In genomic region chr1:38271312-38271711, GRCm38 (mm10) we compare ENCODE assay signal across 24 mouse cellular contexts.
DNase-seq lines count a peak whose midpoint lies in the region; ATAC-seq lines count a peak whose summit lies in the region.
"Had no signal": no experiment of that assay in that cellular context is flagged by ENCODE, and none has a peak within 500 bp of the region (broad histone marks: within the 10 kb centered on the region; RNA-seq: fewer than 3 reads in every experiment).

No protein-coding gene starts in this region.

- no peak overlapping the region for H3K27ac ChIP-seq in heart, embryonic 10.5 days

- ATAC-seq in activated CD4-positive, CD25-positive, alpha-beta regulatory T cell, adult 4 months, result peak; percentile 49
- ATAC-seq: CD4-positive, CD25-positive, alpha-beta regulatory T cell, adult 4 months; Patski had no signal

- peaks cover 2% of the 10 kb centered on the region for H3K36me3 ChIP-seq in heart, embryonic 10.5 days

- H3K27me3 ChIP-seq in heart, embryonic 10.5 days (ENCODE audit: insufficient read depth, poor library complexity, severe bottlenecking), result no peaks in the 10 kb centered on the region
- H3K27me3 ChIP-seq: CH12.LX, Patski had no signal

- peak; percentile 80 for DNase-seq in heart, adult 11 months
- no peak for DNase-seq in heart, embryonic 10.5 days (ENCODE audit: low spot score)
- DNase-seq in 3T3-L1 (ENCODE audit: low read depth, low spot score) (peak; percentile 18), 416B (ENCODE audit: low read depth) (peak; percentile 56)
- DNase-seq in neural tube, embryonic 10.5 days (ENCODE audit: extremely low spot score, low spot score), result no peak
- DNase-seq in gastrocnemius, adult 8-10 months (ENCODE audit: low spot score in 2 of 2), result no peak
- no peak for DNase-seq in B cell, adult 2 months
- DNase-seq: adrenal gland, adult 2 months; adrenal gland, adult 8-10 months; adrenal gland, postnatal 10 days; adrenal gland, postnatal 14 days; adrenal gland, postnatal 25 days; adrenal gland, postnatal 36 days; cerebellum, adult 11 months; cerebellum, adult 11-12 months; cerebellum, adult 18-20 months; cerebellum, adult 2 months; cerebellum, adult 8-10 months; cerebellum, adult 9-10 months had no signal

- H3K4me1 ChIP-seq in heart, embryonic 10.5 days, result peaks cover 15% of the 10 kb centered on the region

- H3K4me3 ChIP-seq in heart, embryonic 10.5 days, result no peak overlapping the region

- no peaks in the 10 kb centered on the region for H3K9me3 ChIP-seq in heart, embryonic 10.5 days
- H3K9me3 ChIP-seq: G1E had no signal

- 84% methylated on average over 2 of the region's 2 CpGs for WGBS in heart, embryonic 10.5 days

Comparison
In these comparisons a context has a peak if more than half of its experiments do, and no peak if none do; other contexts are left out.
1. DNase-seq: peak in heart, adult 11 months (single experiment), 3T3-L1 (single experiment) and 416B (single experiment); none in heart, embryonic 10.5 days (single experiment), neural tube, embryonic 10.5 days (single experiment), gastrocnemius, adult 8-10 months (0 of 2) and B cell, adult 2 months (0 of 2).